Mouse (Mus musculus): ENCODE results near the gene Phf8.

Gene Phf8

DNA sequence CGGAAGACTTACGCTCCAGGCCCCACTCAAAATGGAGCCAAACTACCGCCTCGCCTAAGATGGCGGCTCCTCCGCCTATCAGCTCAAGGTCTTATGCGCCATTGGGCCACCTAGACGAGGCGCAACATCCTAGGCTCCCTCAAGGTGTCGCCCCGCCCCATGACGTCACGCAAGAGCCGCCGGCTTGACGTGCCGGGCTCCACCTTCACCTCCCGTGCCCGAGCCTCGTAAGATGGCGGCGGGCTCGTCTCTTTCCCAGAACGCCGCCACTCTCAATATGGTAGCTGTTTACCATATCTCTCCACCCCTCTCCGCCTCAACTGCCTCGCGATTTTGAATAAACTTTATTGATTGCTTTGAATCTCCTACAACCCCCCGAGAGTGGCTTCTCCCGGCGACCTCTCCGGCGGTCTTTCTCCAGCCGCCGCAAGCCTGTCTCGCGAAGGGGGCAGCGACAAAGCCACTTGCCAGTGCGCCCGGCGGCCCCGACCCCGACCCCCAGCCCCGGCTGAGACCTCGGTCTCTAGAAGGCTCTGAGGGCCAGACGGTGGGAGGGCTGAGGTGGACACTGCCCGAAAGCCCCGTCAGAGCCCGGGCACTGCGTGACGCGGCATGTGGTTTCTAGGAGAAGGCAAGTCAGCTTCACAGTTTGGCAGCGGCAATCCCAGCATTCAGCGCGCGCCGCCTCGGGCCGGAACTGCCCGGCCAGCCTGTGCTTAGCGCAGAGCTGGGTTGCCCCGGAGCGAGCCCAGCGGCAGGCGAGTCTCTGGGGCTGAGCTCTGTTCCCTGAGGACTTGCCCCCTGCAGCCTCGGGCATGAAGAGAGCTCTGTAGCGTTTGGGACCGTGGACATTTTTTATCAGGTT is at the start of gene Phf8:
TSS of gene Phf8 (plus strand) at position 215 of the 865 bp plus-strand sequence.
- in situ Hi-C loops (cut with MboI; ENCODE audit: unreplicated experiment in 2 of 2) = loop anchor here in 1 of 2 experiments (10.0 kb wide), 1 partner anchor 176 kb away; the partner anchor contains the start of gene Fam120c

DNA sequence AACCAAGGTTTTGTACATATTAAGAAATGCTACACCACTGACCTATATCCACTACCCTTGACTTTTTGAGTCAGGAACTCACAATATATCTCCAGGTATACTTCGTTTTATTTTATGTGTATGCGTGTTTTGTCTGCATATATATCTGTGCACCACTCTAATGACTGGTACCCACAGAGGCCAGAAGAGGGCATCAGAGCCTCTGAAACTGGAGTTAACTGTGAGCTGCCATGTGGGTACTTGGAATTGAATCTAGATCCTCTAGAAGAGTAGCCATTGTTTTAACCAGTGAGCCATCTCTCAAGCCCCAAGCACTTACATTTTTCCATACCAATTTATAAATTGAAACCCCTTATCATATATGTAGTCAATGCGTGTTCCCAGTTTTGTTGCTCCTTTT is 32.3 kb upstream of the Phf8 start:
- in situ Hi-C loops (cut with MboI; ENCODE audit: unreplicated experiment in 2 of 2) = no loop called here

- in situ Hi-C loops (cut with MboI; ENCODE audit: unreplicated experiment in 2 of 2) = loop anchor here in 1 of 2 experiments (10.0 kb wide), 1 partner anchor 662 kb away; no protein-coding TSS in a partner anchor
Measured at GRCm38 (mm10) chrX:151493269-151493668, 27.2 kb upstream of the Phf8 start.

DNA sequence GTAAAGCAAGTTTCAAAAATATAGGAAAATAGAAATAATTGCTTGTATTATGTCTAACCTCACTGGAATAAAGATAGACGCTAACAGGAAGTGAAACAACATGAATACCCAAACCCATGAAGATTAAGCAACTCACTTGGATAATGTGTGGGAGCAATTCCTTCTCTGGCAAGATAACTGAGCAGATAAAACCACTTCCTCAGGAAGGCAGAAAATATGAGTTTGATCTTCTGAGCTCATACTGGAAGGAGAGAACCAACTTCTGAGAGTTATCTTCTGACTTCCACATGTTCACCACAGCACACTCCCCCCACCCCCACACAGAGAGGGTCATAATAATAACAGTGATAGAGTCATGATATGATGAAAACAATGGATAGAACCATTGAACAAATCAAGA is 23.9 kb upstream of the Phf8 start:
- in situ Hi-C loops (cut with MboI; ENCODE audit: unreplicated experiment in 2 of 2) = loop anchor here in 1 of 2 experiments (10.0 kb wide), 1 partner anchor 658 kb away; no protein-coding TSS in a partner anchor

DNA sequence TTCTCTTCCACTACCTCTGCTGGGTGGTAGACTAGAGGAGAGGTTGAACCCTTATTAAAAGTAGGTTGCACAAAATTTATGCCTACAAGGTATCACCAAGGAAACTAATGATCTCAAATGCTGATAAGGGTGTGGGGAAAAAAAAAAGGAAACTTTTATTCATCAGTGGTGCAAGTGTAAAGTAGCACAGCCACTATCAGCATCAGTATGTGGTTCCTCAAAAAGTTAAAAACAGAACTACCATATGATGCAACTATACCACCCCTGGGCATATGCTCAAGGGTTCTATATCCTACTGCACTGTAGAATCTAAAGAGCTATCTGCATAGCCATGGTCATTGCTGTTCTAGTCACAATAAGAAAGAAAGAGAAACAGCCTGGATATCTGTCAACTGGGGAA is 11.9 kb upstream of the Phf8 start:
- in situ Hi-C loops (cut with MboI; ENCODE audit: unreplicated experiment in 2 of 2) = no loop called here

- in situ Hi-C loops (cut with MboI; ENCODE audit: unreplicated experiment in 2 of 2) = loop anchor here in 1 of 2 experiments (10.0 kb wide), 1 partner anchor 165 kb away; the partner anchor contains the start of gene Fam120c
Measured at GRCm38 (mm10) chrX:151509906-151510305, 10.6 kb upstream of the Phf8 start.

DNA sequence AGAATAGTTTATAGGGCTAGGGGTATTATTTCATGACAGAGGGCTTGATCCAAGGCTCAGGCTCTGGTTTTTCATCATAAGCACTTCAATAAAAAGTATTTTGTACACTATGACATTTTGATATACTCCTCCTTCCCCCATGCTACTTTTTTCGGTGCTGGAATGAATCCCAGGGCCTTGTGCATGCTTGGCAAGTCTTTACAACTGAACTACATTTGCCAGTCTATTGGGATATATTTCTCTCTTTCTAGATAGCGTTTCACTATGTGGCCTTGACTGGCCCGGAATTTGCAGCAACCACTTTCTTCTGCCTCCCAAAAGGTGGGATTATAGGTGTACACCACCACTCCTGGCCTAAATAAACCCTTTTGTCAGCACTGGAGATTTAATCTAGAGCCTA is 7.4 kb upstream of the Phf8 start:
- in situ Hi-C loops (cut with MboI; ENCODE audit: unreplicated experiment in 2 of 2) = loop anchor here in 1 of 2 experiments (10.0 kb wide), 1 partner anchor 168 kb away; the partner anchor contains the start of gene Fam120c

DNA sequence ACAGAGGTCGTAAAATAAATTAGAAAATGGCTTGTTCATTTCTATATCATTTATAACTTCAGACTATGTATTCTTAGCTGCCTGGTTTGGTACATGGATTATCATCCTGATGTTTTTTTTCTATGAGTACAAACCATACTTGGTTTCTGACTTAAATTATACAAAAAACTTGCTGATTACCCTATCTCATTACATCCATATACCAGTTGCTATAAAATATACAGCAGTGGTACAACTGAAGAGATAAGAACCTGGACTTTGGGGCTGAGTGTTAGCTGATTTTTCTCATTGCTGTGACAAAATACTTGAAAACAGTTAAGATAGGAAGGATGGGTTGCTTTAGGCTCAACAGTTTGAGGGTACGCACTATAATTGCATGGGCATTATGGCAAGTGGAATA is 6.8 kb upstream of the Phf8 start:
- in situ Hi-C loops (cut with MboI; ENCODE audit: unreplicated experiment in 2 of 2) = loop anchor here in 1 of 2 experiments (10.0 kb wide), 1 partner anchor 169 kb away; the partner anchor contains the start of gene Fam120c

DNA sequence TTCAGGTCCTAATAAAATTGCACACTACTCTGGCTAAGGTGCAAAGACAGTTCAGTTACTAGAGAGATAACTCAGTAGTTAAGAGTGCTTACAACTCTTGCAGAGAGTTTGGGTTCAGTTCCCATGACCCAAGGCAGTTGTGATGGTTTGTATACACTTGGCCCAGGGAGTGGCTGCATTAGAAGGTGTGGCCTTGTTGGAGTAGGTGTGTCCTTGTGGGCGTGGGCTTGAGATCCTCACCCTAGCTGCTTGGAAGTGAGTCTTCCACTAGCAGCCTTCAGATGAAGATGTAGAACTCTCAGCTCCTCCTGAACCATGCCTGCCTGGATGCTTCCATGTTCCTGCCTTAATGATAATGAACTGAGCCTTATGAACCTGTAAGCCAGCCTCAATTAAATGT is 2.3 kb upstream of the Phf8 start:
- in situ Hi-C loops (cut with MboI; ENCODE audit: unreplicated experiment in 2 of 2) = loop anchor here in 1 of 2 experiments (10.0 kb wide), 1 partner anchor 173 kb away; the partner anchor contains the start of gene Fam120c

- in situ Hi-C loops (cut with MboI; ENCODE audit: unreplicated experiment in 2 of 2) = loop anchor here in 1 of 2 experiments (10.0 kb wide), 1 partner anchor 175 kb away; the partner anchor contains the start of gene Fam120c
Measured at GRCm38 (mm10) chrX:151520127-151520457, 380 bp upstream of the Phf8 start.

- in situ Hi-C loops (cut with MboI; ENCODE audit: unreplicated experiment in 2 of 2) = loop anchor here in 1 of 2 experiments (10.0 kb wide), 1 partner anchor 177 kb away; the partner anchor contains the start of gene Fam120c
Measured at GRCm38 (mm10) chrX:151521786-151522522, 1.5 kb downstream of the Phf8 start.

- in situ Hi-C loops (cut with MboI; ENCODE audit: unreplicated experiment in 2 of 2) = loop anchor here (25.0 kb wide), 2 partner anchors 309 to 484 kb away; no protein-coding TSS in a partner anchor
Measured at GRCm38 (mm10) chrX:151553356-151553755, 32.9 kb downstream of the Phf8 start.

DNA sequence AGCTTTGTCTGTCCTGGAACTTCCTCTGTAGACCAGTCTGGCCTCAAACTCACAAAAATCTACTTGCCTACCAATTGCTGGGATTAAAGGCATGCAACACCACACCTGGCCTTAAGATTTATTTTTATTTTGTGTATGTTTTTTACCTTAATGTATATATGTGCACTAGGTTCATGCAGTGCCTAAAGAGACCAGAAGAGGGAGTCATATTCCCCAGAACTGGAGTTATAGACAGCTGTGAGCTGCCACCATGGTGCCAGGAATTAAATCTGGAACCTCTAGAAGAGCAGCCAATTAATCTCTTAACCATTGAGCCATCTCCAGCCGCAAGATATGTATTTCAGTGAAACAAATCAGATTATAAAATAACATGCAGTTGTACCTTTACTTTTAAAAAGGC is 54.7 kb downstream of the Phf8 start:
- in situ Hi-C loops (cut with MboI; ENCODE audit: unreplicated experiment in 2 of 2) = no loop called here

DNA sequence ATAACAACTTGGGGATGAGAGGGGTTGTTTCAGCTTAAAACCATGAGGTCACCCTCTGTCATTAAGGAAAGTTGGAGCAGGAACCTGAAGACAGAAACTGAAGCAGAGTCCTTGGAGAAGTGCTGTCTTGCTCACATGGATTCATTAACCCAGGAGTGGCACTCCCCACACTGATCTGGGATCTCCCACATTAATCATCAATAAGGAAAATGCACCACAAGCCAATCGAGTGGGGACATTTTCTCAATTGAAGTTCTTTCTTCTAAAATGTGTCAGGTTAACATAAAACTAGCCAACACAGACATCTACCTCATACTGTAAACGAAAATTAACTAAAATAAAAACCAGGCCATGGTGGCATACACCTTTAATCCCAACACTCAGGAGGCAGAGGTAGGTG is 122.9 kb downstream of the Phf8 start:
- in situ Hi-C loops (cut with MboI; ENCODE audit: unreplicated experiment in 2 of 2) = no loop called here

DNA sequence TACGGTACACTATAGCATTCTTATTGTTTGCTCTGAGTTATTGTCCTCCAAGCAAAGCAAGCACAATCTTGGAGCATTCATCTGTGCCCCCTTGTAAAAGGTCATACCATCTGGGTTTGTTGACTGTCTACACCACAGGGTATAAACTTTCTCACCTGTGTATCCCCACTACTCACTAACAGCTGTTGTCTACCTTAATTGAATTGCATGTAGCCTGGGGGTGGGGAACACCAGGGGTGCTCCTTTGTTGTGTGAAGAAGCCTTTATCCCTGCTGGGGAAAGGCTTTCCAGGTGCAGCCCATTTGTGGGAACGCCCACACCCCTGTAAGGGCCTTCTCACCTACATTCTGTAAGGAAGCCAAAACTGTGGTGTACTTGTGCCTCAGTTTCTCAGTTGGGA is 133.3 kb downstream of the Phf8 start:
- in situ Hi-C loops (cut with MboI; ENCODE audit: unreplicated experiment in 2 of 2) = no loop called here

DNA sequence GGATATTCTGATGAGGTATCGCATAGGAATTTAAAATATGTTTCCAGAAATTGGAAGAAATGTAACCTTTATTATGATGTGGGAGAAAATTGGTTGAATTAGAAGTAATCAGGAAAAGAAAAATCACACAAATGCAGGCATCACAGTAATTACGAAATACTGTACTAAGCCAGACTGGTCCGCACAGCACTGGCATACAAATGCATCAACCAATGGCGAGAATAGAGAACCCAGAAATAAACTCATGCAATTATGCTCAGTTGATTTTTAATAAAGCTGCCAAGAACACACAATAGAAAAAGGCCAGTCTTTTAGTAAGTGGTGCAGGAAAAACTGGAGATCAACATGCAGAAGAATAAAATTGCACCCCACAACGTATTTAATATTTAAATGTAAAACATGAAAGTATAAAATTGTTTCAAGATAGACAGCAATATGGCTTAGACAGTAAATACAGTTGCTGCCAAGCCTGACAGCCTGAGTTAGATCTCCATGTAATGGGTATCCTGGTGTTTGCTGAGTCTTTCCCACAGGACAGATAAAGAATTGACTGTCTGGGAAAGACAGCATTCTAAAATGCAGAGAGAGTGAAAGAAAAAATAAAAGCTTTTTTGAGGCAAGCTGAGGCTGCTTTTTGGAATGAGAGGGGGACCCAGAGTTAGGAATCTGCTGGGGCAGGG is 154.2 kb downstream of the Phf8 start:
- in situ Hi-C loops (cut with MboI; ENCODE audit: unreplicated experiment in 2 of 2) = no loop called here

Data from v-Abl transformed pro-B cells (cell line).